Mouse (Mus musculus) cerebellum, adult 18-20 months (tissue): Measurements from ENCODE around the gene Cdip1.
"Not testable (repeated sequence)": the region's sequence is repeated elsewhere in the genome, so short reads cannot be mapped to it uniquely, and the experiment has no call there.

Experiments used
- DNase-seq, 2 experiments: peaks; one replicate each; pipeline ENCODE4 v3.0.0; 2021

Gene Cdip1

GRCm38 (mm10) chr16:4789810-4790559 lies at the start of gene Cdip1:
TSS of gene Cdip1 (minus strand) at chr16:4790292.
- DNase-seq = peak; percentile 97

GRCm38 (mm10) chr16:4839552-4839951 lies 49.5 kb upstream of the Cdip1 start:
- DNase-seq = no peak

GRCm38 (mm10) chr16:4837631-4838030 lies 47.5 kb upstream of the Cdip1 start:
- no peak for DNase-seq

GRCm38 (mm10) chr16:4835191-4835590 lies 45.1 kb upstream of the Cdip1 start, which contains the start of gene 4930562C15Rik:
TSS of gene 4930562C15Rik (plus strand) at chr16:4835416.
- DNase-seq = no peak

- DNase-seq = no peak
These were observed 43.8 kb upstream of the Cdip1 start for GRCm38 (mm10) chr16:4833858-4834257.

- DNase-seq = no peak
These were observed 41.7 kb upstream of the Cdip1 start for GRCm38 (mm10) chr16:4831650-4832419.

- no peak for DNase-seq
These were observed 39.3 kb upstream of the Cdip1 start for GRCm38 (mm10) chr16:4829271-4829900.

- DNase-seq = no peak
These were observed 37.5 kb upstream of the Cdip1 start for GRCm38 (mm10) chr16:4827639-4828038.

GRCm38 (mm10) chr16:4824466-4824865 lies 34.4 kb upstream of the Cdip1 start:
- not testable (repeated sequence) for DNase-seq

- no peak for DNase-seq
These were observed 28.3 kb upstream of the Cdip1 start for GRCm38 (mm10) chr16:4818349-4818748.

GRCm38 (mm10) chr16:4796631-4797030 lies 6.5 kb upstream of the Cdip1 start:
- no peak for DNase-seq

GRCm38 (mm10) chr16:4791332-4791731 lies 1.2 kb upstream of the Cdip1 start:
- no peak for DNase-seq

- peak; percentile 33 to 57 for DNase-seq
These were observed 752 bp downstream of the Cdip1 start for GRCm38 (mm10) chr16:4789311-4789768.

- no peak for DNase-seq
These were observed 1.9 kb downstream of the Cdip1 start for GRCm38 (mm10) chr16:4788176-4788575.

GRCm38 (mm10) chr16:4785706-4786105 lies 4.4 kb downstream of the Cdip1 start:
- no peak for DNase-seq

- DNase-seq = no peak
These were observed 7.6 kb downstream of the Cdip1 start for GRCm38 (mm10) chr16:4782515-4782914.

- peak; percentile 70 to 75 for DNase-seq
These were observed 8.4 kb downstream of the Cdip1 start for GRCm38 (mm10) chr16:4781524-4782196.

GRCm38 (mm10) chr16:4778940-4779339 lies 11.2 kb downstream of the Cdip1 start:
- DNase-seq = no peak

GRCm38 (mm10) chr16:4777905-4778609 lies 12.0 kb downstream of the Cdip1 start:
- DNase-seq = peak; percentile 42 to 50

- peak; percentile 30 to 34 for DNase-seq
These were observed 12.8 kb downstream of the Cdip1 start for GRCm38 (mm10) chr16:4777171-4777904.

- peak in 1 of 2 experiments; percentile 29 for DNase-seq
These were observed 16.7 kb downstream of the Cdip1 start for GRCm38 (mm10) chr16:4773289-4773970.
